Mouse (Mus musculus): ENCODE data around the gene Dynlrb1.

The Dynlrb1 gene

DNA sequence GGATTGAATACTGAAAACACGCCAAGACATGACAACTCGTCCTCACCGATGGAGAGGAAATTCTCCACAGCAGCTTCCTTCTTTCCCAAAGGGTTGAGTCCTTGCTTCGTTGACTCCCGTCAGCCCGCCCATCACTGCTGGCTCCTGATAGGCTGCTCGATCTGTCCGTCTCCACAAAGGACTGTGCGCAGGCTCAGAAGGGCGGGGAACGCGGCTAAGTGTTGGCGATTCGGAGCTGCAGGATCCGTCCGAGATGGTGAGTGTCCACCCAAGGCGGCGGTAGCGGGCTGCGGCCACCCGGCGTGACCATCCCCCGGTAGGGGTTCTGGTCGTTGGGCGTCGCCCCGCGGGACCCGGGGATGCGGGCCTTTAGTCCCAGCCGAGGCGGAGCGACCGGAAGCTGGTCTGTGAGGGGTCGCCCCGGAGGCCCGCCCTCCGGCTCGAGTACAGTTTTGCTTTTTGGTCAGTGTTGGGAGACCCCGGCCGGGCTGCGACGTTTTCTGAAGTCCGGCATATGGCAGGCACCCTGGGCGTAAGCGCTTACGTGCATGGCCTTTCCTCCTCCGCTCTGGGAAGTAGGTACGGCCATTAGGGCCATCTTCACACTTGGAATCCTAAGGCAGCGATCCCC is at the start of gene Dynlrb1:
Gene Dynlrb1 (plus strand): TSS at position 172 of the 631 bp plus-strand sequence.
- peak; percentile 94 for DNase-seq (ENCODE audit: low read depth, low spot score)

DNA sequence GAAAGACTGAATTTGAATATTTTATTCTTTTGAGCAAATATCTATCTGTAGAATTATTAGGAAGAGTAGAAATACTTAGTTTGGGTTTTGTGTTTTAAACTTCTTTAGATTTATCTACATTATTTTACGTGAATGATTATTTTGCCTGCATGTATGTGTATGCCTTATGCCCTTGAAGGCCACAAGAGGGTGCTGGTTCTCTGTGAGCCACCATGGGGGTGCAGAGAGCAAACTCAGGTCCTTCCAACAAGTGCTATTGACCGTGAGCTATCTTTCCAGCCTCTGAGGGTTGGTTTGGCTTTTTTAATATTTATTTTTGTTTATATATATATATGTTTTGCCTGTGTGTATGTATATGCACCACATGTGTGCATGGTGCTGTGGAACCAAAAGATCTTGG is 28.9 kb upstream of the Dynlrb1 start:
- DNase-seq (ENCODE audit: low read depth, low spot score), result peak; percentile 40

DNA sequence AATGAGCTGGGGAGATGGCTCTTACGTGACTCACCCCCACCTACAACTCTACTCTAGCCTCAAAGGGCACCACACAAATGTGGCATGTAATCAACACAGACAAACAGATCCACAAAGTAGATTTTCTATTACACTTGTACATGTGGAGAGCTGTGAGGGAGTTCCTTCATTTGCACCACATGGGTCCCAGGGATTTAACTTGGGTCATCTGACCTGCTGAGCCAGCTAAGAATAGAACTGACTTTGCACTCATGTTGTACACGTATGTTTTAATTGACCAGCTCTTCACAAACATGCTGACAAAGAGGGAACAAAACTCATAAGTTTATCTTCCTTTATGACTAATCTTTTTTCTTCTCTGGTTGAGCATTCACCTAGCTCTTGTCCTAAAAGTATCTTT is 13.2 kb upstream of the Dynlrb1 start:
- DNase-seq (ENCODE audit: low read depth, low spot score), result no peak

DNA sequence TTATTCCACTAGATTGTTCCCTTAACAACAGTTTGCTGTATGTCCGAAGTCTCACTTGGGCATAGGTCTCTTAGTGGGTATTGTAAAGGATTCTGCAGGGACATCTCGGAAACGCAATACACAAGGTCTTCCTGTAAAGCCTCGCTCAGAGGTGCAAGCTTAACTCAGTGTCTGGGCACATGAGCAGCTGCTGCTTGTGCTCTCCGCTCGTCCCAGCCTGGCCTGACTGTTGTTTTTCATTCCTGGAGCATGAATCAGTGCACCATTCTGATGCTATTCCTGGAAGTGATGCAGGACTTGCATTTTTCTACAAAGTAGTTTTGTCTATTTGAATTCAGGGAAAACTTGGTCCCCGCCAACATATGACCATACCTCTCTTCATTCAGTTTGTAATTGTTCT is 11.6 kb upstream of the Dynlrb1 start:
- no peak for DNase-seq (ENCODE audit: low read depth, low spot score)

DNA sequence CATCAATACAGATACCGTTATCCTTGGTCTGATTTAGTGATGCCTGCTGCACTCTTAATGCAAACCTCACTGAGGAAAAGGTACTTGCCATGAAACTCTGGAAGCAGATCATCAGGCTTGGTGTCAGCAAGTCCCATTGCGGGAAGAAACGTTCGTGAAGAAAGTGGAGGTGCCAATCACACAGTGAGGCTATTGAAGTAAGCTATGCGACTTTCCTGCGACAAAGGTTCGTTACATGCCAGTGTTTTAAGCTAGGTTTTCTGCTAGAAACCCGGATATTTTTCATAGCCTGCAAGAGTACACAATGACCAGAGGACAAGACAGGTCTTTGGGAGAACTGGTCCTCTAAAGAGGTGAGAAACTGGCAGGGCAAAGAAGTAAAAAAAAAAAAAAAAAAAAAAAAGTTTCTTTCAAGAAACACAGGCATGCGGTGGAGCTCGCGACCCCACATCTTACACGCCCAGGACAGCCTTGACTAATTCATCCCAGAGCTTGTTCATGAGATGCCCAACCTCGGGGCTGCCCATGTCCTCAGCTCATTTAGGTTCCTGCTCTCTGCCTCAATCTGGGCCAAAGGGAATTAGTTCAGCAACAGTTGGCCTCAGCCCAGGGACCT is 479 bp upstream of the Dynlrb1 start:
- no peak for DNase-seq (ENCODE audit: low read depth, low spot score)

DNA sequence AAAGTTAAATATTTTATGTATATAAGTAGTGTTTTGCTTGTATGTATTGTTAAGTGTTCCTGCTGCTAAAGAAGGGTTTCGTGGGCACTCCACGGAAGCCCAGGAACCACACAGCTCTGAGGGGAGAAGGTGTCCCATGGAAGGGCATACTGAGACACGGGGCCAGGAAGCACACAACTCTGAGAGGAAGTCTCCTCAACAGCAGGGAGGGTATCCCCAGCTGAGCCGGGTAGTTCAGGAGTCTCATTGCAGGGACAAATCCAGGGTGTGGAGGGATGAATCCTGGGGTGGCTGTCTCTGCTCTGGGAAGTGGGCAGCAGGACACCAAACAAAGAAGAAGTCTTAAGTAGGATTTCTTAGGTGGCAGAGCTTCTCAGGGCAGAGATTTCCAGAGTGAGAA is 943 bp downstream of the Dynlrb1 start:
- DNase-seq (ENCODE audit: low read depth, low spot score), result peak; percentile 26

DNA sequence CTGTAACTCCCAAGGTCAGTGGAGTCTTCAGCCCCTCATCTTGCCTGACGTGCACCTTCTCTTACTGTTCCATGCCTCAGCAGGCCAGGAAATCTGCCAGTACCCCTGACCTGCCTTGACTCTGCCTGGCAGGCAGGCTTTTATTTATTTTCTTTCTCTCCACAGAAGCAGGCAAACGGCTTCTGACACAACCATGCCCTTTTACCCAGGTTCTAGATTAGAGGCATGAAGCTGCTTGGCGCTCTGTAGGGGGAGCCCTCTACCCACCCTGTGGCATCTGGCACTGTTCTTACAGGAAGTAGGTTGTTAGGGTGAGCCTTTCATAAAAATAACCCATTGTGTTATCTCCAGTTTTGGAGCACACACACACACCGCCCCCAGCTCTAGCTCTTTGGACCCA is 4.6 kb downstream of the Dynlrb1 start:
- peak; percentile 45 for DNase-seq (ENCODE audit: low read depth, low spot score)

DNA sequence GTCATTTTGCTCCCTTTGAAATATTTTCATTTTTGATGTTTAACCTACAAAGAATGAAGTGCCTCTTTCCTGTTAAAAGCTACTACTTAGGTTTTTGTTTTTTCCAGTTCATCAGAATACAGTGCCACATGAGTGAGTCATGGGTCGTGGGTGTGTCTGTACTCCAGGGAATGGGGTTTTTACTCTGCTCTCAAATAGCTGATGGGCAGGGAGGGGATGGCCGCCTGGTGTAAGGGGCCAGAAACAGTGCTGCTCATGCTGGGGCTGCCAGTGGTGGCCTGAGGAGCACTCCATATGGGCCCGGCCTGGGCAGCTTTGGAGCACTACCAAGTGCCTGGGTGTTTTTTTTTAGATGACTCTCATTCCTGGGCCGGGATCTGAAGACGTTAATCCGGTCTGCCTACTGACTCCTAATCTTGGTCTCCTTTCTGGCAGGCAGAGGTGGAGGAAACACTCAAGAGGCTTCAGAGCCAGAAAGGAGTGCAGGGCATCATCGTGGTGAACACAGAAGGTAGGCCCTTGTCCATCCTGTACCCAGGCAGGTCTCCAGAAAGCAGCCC is 6.0 kb downstream of the Dynlrb1 start:
- DNase-seq (ENCODE audit: low read depth, low spot score), result no peak

DNA sequence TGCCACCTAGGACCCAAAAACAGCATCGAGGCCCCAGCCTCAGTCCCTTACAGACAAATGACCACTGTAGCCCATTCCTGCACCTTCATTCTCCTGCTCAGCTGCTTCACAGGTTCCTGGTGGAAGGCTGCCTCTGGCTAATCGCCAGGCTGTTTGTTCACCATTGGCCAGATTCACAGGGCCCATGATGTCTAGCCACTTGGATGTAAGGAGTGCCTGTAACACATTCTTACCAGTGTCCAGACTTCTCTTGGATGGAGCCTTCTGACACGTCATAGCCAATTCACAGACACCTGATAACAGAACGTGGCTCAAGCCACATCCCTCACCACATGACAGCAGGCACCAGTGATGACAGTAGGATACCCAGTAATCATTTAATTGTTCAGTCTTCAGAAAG is 9.9 kb downstream of the Dynlrb1 start:
- DNase-seq (ENCODE audit: low read depth, low spot score), result no peak

DNA sequence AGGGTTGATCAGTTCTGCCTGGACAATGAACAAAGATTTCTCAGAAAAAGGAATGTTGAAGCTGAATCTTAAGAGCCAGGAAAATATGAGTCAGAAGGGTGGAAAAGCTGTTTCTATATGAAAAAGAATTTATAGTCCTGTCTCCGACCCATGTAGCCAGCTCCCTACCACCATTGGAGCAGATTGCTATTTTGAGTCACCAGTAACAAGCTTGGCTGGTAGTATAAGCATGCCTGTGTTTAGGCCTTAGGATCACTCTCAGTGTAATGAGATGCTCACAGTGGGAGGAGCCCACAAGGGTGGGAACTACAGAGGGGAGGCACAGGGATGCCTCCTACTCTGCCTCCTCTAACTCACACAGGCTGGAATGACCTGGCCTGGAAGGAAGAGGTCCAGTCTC is 11.9 kb downstream of the Dynlrb1 start:
- no peak for DNase-seq (ENCODE audit: low read depth, low spot score)

DNA sequence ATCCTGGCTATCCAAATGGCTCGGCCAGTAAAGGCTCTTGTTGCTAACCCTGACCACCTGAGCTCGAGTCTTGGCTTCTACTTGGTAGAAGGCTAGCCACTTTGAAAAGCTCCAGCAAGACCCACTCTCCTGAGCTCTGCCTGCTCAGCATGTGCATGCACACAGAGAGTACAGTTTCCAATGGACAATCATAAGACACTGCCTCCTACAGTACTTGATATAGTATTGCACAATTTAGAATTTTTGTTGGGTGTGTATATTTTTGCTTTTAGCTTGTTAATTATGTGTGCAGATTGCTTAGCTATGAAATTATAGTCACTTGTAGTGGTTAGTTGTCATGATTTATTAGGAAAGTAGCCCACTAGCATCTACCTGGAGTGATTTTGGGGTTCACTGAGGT is 12.4 kb downstream of the Dynlrb1 start:
- DNase-seq (ENCODE audit: low read depth, low spot score), result no peak

DNA sequence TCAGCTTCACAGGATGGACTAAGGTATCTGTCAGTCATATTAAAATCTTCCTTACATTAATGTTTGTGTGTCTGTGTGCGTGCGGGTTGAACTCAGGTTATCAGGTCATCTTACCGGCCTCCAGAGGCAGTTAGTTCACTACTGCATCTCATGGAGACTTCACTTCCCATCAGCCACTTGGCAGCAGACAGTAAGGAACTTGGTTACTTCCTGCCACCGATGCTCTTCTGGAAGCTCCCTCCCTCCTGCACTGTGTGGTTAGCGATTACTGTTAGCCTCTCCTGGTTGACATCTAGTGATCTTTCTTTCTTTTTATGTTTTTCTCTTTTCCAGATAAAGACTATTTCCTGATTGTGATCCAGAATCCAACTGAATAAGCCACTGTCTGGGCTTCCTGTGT is 13.3 kb downstream of the Dynlrb1 start:
- no peak for DNase-seq (ENCODE audit: low read depth, low spot score)

DNA sequence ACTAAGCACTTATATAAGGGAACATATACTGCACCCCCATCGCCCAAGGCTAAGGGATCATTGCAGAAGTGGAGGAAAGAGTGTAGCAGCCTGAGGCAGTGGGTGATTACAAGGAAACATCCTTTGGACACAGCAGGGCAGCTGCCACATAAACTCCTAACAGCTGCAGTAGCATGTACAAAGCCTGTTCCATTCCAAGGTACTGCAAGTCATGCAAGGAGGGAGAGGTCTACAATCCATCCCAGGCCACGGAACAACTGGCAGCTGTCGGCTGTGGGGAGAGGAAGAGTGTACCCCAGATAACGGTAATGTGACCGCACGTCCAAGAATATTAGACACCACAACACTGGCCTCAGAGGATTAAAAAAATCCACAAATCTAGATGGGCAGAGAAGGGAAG is 29.2 kb downstream of the Dynlrb1 start:
- DNase-seq (ENCODE audit: low read depth, low spot score), result no peak

DNA sequence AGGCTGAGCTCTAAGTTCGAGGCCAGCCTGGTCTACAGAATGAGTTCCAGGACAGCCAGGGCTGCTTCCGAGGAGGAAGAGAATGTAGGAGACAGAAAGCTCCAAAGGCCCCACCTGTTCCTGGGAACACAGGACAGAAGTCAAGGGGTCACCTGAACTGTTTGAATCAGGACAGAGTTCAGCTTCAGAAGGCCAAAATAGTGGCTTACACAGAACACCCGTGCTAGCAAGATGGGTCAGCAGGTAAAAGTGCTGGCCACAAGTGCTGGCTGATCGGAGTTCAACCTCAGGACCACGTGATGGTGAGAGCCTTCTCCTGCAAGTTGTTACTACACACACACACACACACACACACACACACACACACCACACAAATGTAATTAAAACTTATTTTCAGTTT is 30.6 kb downstream of the Dynlrb1 start:
- DNase-seq (ENCODE audit: low read depth, low spot score), result no peak

DNA sequence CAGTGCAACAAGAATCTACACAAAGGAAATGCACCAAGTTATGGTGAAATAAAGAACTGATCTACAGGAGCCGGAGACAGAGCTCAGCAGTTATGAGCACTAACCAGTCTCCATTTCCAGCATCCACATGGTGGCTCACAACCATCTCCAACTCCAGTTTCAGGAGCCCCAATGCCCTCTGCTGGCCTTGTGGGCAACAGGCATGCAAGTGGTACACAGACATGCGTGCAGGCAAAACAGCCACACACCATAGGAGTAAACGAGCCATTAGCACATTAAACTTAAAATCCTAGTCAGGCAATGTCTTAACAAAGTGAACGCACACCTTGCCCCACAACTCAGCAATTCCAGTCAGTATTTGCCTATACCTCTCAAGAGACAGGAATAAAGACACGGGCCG is 35.6 kb downstream of the Dynlrb1 start:
- peak; percentile 22 for DNase-seq (ENCODE audit: low read depth, low spot score)

DNA sequence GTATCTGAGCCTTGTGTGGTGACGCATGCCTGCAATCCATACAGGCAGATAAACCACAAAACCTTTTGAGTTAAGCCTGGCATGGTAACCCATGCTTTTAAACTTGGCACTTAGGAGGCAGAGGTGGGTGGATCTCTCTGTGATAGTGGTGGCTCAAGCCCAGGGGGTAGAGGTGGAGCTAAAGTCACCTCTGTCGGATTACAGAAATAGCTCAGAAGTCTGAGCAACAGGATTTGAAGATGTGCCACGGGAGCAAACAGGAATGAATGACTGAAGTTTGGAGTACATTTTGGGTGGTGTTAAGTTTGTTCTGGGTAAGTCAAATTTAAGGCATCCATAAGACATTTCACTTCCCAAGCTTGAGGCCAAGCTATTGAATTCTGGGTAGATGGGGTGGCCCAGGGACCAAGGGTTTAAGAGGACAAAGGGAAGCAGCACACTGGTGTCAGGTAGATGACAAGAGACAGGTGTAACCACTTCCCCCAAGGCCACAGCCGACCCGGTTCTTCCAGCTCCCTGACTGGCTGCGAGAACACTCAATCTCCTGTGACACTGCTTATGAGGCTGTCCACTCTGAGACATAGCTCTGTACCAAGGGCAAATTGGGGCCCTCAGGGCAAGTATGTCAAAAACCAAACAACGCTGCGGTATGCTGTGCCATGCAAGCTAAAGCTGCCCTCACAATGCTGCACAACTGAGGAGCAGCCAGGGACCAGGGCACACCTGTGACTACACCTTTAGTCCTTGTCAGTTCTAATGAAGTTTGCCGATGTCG is 36.2 kb downstream of the Dynlrb1 start:
- DNase-seq (ENCODE audit: low read depth, low spot score), result no peak

DNA sequence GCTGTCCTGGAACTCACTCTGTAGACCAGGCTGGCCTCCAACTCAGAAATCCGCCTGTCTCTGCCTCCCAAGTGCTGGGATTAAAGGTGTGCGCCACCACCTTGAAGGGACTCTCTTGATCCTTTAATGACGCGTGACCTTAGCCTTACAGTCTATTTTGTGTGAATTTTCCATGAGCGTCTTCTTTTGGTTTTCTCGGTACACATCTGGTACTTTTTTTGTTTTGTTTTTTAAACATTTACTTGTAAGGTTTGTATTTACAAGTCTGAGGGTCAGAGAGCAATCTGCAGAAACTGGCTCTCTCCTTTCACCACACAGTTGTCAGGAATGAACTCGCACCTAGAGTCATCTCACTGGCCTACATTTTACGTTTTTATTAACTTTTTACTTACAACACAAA is 37.3 kb downstream of the Dynlrb1 start:
- DNase-seq (ENCODE audit: low read depth, low spot score), result no peak

DNA sequence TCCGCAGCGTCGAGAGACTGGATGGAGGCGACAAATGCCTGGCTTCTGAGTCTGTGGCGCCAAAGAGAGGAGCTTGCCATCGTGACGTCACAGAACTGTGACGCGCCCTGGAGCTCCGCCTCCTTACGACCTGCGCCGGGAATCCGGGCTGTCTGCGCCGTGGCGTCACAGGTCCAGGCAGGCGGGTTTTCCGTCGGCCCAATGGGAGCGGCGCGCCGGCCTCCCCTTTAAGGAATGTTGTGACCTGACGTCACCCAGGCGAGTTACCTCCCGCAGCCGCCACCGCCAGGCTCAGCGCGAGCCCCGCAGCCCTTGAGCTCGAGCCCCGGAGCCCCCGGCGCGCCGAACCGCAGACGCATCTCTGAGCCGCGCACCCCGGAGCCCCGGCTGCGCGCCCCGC is 39.9 kb downstream of the Dynlrb1 start, which contains the start of gene Map1lc3a:
Gene Map1lc3a (plus strand): TSS at position 103 of the 400 bp plus-strand sequence.
- DNase-seq (ENCODE audit: low read depth, low spot score), result peak; percentile 97

DNA sequence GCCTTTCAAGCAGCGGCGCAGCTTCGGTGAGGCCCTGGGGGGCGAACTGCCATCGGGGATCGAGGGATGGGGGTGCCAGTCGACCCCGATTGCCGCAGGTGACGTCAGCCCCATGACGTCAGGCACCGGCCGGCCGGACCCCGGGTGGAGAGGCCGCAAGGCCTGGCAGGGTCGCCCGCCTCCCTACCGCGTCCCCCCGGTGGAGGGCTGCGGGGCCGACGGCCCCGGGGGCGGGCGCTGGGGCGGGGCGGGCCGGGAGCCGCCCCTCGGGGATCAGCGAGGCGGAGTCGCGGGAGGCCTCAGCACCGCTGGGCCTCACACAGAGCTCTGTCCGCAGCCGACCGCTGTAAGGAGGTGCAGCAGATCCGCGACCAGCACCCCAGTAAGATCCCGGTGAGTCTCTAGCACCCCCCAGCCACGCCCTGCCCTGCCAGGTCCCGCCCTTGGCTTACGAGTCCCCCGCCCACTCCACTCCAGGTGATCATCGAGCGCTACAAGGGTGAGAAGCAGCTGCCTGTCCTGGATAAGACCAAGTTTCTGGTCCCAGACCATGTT is 40.4 kb downstream of the Dynlrb1 start:
- DNase-seq (ENCODE audit: low read depth, low spot score), result peak; percentile 80

DNA sequence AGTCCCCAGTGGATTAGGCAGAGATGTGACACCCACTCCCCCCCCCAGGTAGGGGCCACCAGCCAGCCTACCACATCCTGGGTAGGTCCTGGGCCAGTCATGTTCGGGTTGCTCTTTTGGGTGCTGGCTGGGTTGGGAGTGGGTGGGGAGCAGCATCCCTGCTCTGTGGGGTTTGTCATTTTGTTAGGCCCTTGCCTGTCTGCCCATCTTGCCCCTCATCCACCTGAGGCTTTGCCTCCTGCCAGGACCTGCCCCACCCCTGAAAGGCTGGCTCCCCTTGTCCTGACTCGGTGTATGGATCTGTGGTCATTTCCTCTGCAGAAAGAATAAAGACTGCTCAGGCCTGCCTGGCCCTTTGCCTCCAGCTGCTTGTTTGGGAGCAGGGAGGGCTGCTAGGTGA is 41.4 kb downstream of the Dynlrb1 start:
- DNase-seq (ENCODE audit: low read depth, low spot score), result peak; percentile 24

DNA sequence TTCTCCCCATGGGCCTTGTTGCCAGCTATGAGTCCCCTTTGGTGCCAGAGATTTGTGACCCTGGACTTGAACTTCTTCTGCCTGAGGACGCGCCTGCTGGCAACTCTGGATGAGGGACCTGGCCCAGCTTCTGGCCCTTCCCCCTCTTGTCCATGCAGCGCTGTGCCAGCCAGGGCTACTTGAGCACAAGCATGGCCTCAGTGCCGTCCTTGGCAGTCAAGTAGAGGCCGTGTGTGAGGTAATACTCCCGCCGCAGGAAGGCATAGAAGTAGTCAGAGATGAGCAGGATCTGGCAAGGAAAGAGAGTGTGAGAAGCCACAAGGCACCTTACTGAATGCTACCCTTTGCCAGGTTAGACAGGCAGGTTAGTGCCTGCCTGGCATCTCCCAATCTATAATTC is 42.0 kb downstream of the Dynlrb1 start:
- no peak for DNase-seq (ENCODE audit: low read depth, low spot score)

DNA sequence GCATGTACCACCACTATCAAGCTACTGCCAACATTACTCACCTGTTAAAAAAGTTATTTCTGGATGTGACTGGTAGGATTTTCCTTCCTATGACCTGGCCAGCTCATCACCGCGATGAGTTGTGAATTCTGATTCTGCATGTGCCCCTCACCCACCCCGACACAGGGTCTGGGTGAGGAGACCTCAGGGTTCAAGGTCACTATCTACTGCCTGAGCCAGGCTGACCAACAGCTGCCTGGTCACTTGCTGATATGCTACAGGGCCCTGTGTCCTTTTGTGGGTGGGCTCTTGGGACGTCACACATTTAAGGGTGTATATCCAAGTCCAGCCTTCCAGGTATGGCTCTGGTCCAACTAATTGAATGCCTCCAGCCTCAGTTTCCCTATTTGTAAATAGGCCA is 42.8 kb downstream of the Dynlrb1 start:
- DNase-seq (ENCODE audit: low read depth, low spot score), result no peak

All from CD4-positive helper T cell, adult 2 months (primary cell).